Mouse (Mus musculus): ENCODE data around the gene Snx3. TPM values are rescaled to one million over a fixed set of nuclear protein-coding genes. Genes with fewer than 3 reads are reported as not detected.

Snx3 gene
- total RNA-seq, 2 experiments from 2014 or later = 94.3 to 219 TPM

GRCm38 (mm10) chr10:42572971-42573370, 71.1 kb downstream of the Snx3 start:
- ATAC-seq (replicated peaks; ENCODE audit: poor library complexity, severe bottlenecking) = no peak

GRCm38 (mm10) chr10:42574639-42575038, 72.8 kb downstream of the Snx3 start:
- ATAC-seq (replicated peaks; ENCODE audit: poor library complexity, severe bottlenecking) = no peak; the same call in 1 of the 2 replicates

GRCm38 (mm10) chr10:42577525-42578280, 75.9 kb downstream of the Snx3 start:
- ATAC-seq (replicated peaks; ENCODE audit: poor library complexity, severe bottlenecking) = no peak

GRCm38 (mm10) chr10:42578281-42578675, 76.4 kb downstream of the Snx3 start:
- no peak for ATAC-seq (replicated peaks; ENCODE audit: poor library complexity, severe bottlenecking)

- no peak for ATAC-seq (replicated peaks; ENCODE audit: poor library complexity, severe bottlenecking)
Measured at GRCm38 (mm10) chr10:42578698-42579474, 77.1 kb downstream of the Snx3 start.

GRCm38 (mm10) chr10:42579475-42580130, 77.8 kb downstream of the Snx3 start:
- peak; percentile 13; the same call in 1 of the 2 replicates for ATAC-seq (replicated peaks; ENCODE audit: poor library complexity, severe bottlenecking)

GRCm38 (mm10) chr10:42580131-42580950, 78.5 kb downstream of the Snx3 start:
- 0 out of 2 replicates have a peak, but pooled peaks have one; percentile 31 for ATAC-seq (replicated peaks; ENCODE audit: poor library complexity, severe bottlenecking)

- no peak for ATAC-seq (replicated peaks; ENCODE audit: poor library complexity, severe bottlenecking)
Measured at GRCm38 (mm10) chr10:42580951-42581277, 79.1 kb downstream of the Snx3 start.

GRCm38 (mm10) chr10:42581694-42582565, 80.1 kb downstream of the Snx3 start:
- peak; percentile 28; the same call in 1 of the 2 replicates for ATAC-seq (replicated peaks; ENCODE audit: poor library complexity, severe bottlenecking)

GRCm38 (mm10) chr10:42582566-42583110, 80.8 kb downstream of the Snx3 start:
- ATAC-seq (replicated peaks; ENCODE audit: poor library complexity, severe bottlenecking) = no peak

GRCm38 (mm10) chr10:42583157-42583872, 81.5 kb downstream of the Snx3 start, which contains the start of the genes Nr2e1 and Ostm1:
TSS of gene Nr2e1 (minus strand) at chr10:42583632.
TSS of gene Ostm1 (plus strand) at chr10:42583822.
- no peak for ATAC-seq (replicated peaks; ENCODE audit: poor library complexity, severe bottlenecking)

GRCm38 (mm10) chr10:42583902-42584435, 82.1 kb downstream of the Snx3 start:
- no peak for ATAC-seq (replicated peaks; ENCODE audit: poor library complexity, severe bottlenecking)

GRCm38 (mm10) chr10:42584436-42584983, 82.7 kb downstream of the Snx3 start:
- ATAC-seq (replicated peaks; ENCODE audit: poor library complexity, severe bottlenecking) = no peak

Other genes starting within 250 kb of the Snx3 start
- gene Foxo3, start 225.3 kb upstream of the Snx3 start, total RNA-seq (2014; fragmentation: Nextera tagmentation) = 15.7 and 20.5 TPM in 2 replicates
- gene Foxo3, start 225.3 kb upstream of the Snx3 start, total RNA-seq (2017) = 23.3 and 25.3 TPM in 2 replicates
- gene Afg1l, start 23.5 kb upstream of the Snx3 start, total RNA-seq (2014; fragmentation: Nextera tagmentation) = 3.9 and 7.7 TPM in 2 replicates
- 3.0 and 5.8 TPM in 2 replicates for gene Afg1l, start 23.5 kb upstream of the Snx3 start, total RNA-seq (2017)
- gene Nr2e1, start 81.6 kb downstream of the Snx3 start, total RNA-seq (2014; fragmentation: Nextera tagmentation) = not detected in 2 replicates
- not detected in 2 replicates for gene Nr2e1, start 81.6 kb downstream of the Snx3 start, total RNA-seq (2017)
- gene Ostm1, start 81.8 kb downstream of the Snx3 start, total RNA-seq (2014; fragmentation: Nextera tagmentation) = 28.9 and 33.4 TPM in 2 replicates
- 47.2 and 48.5 TPM in 2 replicates for gene Ostm1, start 81.8 kb downstream of the Snx3 start, total RNA-seq (2017)